Mouse (Mus musculus): ENCODE measurements around the gene Gapdh.
A peak's percentile ranks its signal among the peaks of the same experiment; 100 is the strongest.

Gapdh gene

GRCm38 (mm10) chr6:125166051-125166751, at the start of gene Gapdh:
Gapdh (minus strand) TSS chr6:125166467.
- no peak for DNase-seq

GRCm38 (mm10) chr6:125215148-125215954, 49.1 kb upstream of the Gapdh start, which contains the start of gene Vamp1:
Vamp1 (plus strand) TSS chr6:125215551.
- DNase-seq, result peak; percentile 86

- no peak for DNase-seq
Observed at GRCm38 (mm10) chr6:125213715-125214114, 47.4 kb upstream of the Gapdh start.

- DNase-seq, result no peak
Observed at GRCm38 (mm10) chr6:125213129-125213528, 46.9 kb upstream of the Gapdh start.

- no peak for DNase-seq
Observed at GRCm38 (mm10) chr6:125212621-125213020, 46.4 kb upstream of the Gapdh start.

GRCm38 (mm10) chr6:125210436-125210835, 44.2 kb upstream of the Gapdh start:
- no peak for DNase-seq

- DNase-seq, result no peak
Observed at GRCm38 (mm10) chr6:125197166-125197565, 30.9 kb upstream of the Gapdh start.

GRCm38 (mm10) chr6:125196301-125196700, 30.0 kb upstream of the Gapdh start:
- no peak for DNase-seq

GRCm38 (mm10) chr6:125195541-125196075, 29.3 kb upstream of the Gapdh start:
- DNase-seq, result no peak

GRCm38 (mm10) chr6:125193390-125193789, 27.1 kb upstream of the Gapdh start:
- DNase-seq, result no peak

- DNase-seq, result no peak
Observed at GRCm38 (mm10) chr6:125192841-125193240, 26.6 kb upstream of the Gapdh start.

GRCm38 (mm10) chr6:125192016-125192714, 25.9 kb upstream of the Gapdh start:
- peak; percentile 88 for DNase-seq

- peak; percentile 98 for DNase-seq
Observed at GRCm38 (mm10) chr6:125191332-125192015, 25.2 kb upstream of the Gapdh start, which contains the start of the genes Ncapd2 and Mrpl51. Ncapd2 (minus strand) TSS chr6:125191701. Mrpl51 (plus strand) TSS chr6:125191801.

GRCm38 (mm10) chr6:125190816-125191215, 24.5 kb upstream of the Gapdh start:
- DNase-seq, result no peak

GRCm38 (mm10) chr6:125186203-125186602, 19.9 kb upstream of the Gapdh start:
- no peak for DNase-seq

GRCm38 (mm10) chr6:125182133-125182532, 15.9 kb upstream of the Gapdh start:
- no peak for DNase-seq

GRCm38 (mm10) chr6:125179601-125180000, 13.3 kb upstream of the Gapdh start:
- no peak for DNase-seq

GRCm38 (mm10) chr6:125175469-125175868, 9.2 kb upstream of the Gapdh start:
- no peak for DNase-seq

- DNase-seq, result no peak
Observed at GRCm38 (mm10) chr6:125173256-125173655, 7.0 kb upstream of the Gapdh start.

- DNase-seq, result no peak
Observed at GRCm38 (mm10) chr6:125172474-125172873, 6.2 kb upstream of the Gapdh start.

GRCm38 (mm10) chr6:125170194-125170593, 3.9 kb upstream of the Gapdh start:
- no peak for DNase-seq

- no peak for DNase-seq
Observed at GRCm38 (mm10) chr6:125168086-125168485, 1.8 kb upstream of the Gapdh start.
